Mouse (Mus musculus) skeletal muscle tissue, adult 2 months (tissue): ENCODE results near the gene Uba52.
A peak's percentile ranks its signal among the peaks of the same experiment; 100 is the strongest.

ENCODE experiments used
- DNase-seq: peaks from one replicate; pipeline ENCODE4 v3.0.0-alpha.2; 2012; ENCODE audit warnings: low read depth, low spot score

Gene Uba52

DNA sequence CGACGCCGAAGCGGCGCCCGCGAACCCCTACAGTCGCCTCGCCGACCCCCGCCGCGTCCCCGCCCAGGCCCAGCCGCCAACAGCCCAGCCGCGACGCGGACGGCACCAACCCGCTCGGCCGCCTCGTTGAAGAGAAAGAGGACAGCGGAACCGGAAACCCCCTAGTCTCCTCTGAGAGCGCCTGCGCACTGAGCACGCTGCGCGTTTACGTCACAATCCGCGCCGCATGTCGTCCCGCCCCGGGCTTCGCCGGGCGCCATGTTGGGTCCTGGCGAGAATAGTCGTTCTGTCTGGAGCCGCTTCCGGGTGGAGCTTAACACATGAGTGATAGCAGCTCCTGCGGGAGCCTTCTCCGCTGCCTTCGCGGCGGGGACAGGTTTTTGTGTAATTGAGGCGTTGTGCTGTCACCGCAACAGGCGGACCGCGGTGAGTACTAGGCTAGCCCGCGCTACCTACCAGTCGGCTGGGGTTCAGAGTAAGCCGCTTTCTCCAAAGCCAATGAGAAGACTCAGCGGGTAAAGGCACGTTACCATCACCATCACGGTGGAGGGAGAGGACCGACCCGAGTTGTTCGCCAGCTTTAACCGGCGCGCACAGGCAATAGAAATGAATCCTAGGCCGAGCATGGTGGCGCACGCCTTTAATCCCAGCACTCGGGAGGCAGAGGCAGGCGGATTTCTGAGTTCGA is at the start of gene Uba52:
Gene Uba52, minus strand, starts transcription at position 574 of the 688 bp plus-strand sequence.
- peak; percentile 96 for DNase-seq

DNA sequence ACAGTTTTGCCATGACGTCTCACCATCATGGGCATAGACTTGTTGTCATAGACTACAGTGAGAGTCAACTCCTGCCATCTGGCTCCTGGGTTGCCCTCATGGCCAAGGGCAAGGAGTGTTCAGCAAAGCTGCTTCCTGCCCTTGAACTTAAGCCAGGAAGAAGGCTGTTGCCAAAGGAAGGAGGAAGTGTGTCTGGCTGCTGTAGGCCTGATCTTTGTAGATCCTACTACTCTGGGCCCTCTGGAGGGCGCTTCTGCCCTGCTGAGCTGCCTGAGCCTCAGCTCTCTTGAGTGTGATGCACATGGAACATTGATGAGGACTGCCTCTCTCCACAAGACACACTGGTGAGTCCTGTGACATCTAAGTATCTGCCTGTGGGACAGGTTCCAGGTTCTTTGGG is 49.5 kb upstream of the Uba52 start:
- peak; percentile 79 for DNase-seq

DNA sequence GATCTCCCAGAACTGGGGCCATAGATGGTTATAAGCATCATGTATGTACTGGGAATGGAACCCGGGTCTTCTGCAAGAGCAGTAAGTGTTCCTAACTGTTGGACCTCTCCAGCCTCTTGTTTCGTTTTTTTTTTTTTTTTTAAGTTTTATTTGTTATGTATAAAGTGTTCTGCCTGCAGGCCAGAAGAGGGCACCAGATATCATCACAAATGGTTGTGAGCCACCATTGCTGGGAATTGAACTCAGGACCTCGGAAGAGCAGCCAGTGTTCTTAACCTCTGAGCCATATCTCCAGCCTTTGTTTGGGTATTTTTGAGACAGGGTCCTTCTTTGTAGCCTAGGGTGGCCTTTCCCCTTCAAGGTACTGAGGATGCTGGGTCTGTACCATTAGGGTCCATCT is 48.4 kb upstream of the Uba52 start:
- no peak for DNase-seq

DNA sequence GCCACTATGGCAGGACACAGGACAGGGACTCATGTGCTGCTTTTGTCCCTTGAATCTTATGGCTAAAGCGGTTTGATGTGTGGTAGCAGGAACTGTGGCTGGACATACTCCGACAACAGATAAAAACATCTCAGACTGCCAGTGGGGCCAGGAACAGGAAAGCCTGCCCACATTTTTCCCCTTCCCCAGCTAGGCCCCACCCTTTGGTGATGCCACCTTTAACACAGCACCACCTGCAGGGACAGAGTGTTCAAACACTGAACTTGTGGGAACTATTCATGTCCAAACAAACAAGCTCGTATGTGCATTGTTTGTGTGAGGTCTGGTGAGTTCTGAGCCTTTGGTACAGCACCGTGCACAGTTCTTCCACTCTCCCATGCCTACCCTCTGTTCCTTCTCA is 47.7 kb upstream of the Uba52 start:
- DNase-seq: no peak

- DNase-seq: no peak
Measured at GRCm38 (mm10) chr8:70555079-70555747, 44.6 kb upstream of the Uba52 start.

- peak; percentile 78 for DNase-seq
Measured at GRCm38 (mm10) chr8:70553740-70554139, 43.1 kb upstream of the Uba52 start.

DNA sequence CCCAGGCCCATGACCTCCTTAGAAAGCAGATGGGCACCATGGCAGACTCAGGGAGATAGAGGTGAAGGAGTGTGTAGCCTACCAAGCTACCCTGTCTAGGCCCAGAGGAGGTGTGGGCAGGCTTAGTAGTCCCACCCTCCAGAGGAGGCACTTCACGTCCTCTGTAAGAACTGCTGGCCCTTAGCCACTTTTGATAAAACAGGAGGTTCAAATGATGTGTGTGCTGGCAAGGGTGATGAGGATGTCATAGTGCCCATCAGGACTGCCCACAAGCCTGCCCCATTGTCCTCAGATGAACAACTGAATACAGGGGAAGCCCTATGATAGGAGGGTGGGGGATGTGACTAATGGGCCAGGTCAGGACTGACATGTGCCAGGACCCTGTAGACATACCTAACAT is 42.2 kb upstream of the Uba52 start:
- DNase-seq: no peak

GRCm38 (mm10) chr8:70551558-70552161 is 41.1 kb upstream of the Uba52 start:
- peak; percentile 71 for DNase-seq

- DNase-seq: no peak
Measured at GRCm38 (mm10) chr8:70549412-70550184, 39.0 kb upstream of the Uba52 start.

GRCm38 (mm10) chr8:70547762-70548161 is 37.2 kb upstream of the Uba52 start:
- DNase-seq: no peak

DNA sequence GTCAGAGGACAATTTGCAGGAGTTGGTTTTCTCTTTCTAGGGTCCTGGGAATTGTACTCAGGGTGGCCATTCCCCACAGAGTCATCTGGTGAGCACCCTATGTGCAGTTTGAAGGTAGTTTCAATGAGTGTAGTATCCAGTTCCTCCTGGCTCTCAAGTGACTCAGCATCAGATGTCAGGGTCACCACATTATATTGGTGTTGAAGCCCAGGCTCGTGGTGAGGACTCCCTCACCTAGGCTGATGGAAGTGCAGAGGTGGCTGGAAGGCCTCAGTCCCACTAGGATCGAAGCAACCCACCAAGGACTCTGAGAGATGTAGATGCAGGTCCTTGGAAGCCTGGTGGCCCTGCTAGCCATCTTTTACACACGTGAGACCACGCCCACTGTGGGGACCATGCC is 35.8 kb upstream of the Uba52 start:
- no peak for DNase-seq

DNA sequence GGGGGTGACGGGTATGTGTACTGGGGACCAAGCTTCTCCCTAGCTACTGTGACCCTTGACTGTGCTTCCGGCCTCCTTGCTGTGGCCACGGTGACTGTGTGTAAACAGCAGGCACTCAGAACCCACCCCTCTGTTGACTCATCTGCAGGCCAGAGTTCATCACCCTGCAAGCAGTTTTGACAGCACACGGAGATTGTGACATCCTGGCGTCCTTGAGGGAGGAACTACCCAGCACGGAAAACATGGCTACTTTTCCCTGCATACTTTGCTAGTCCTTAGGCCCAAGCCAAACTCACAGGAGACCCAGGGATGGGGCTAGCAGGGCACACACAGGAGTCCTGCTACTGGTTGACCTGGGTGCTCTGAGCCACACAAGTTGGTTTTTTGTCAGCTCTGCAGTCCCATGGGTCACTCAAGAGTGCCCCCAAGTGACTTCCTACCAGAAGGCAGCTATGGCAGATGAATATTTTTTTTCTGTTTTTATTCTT is 33.6 kb upstream of the Uba52 start:
- peak; percentile 65 for DNase-seq

DNA sequence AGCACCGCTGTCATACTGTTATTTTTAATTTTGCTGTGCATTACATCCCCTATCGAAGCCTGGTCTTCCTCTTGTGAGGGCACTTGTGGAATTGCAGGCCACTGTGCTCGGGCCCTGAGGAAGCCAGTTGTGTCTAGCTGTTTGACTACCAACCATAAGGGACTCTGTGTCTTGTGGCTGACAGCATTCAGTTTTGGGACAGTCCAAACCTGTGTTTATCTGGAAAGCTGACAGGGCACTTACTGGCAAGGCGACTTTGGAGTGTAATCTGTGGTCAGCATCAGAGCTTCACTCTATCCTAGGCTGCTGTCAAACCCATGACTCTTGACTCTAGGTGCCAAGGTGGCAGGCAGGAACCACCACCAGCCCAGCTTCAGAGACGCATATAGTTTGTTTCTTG is 30.5 kb upstream of the Uba52 start:
- no peak for DNase-seq

- no peak for DNase-seq
Measured at GRCm38 (mm10) chr8:70540507-70541071, 30.0 kb upstream of the Uba52 start.

DNA sequence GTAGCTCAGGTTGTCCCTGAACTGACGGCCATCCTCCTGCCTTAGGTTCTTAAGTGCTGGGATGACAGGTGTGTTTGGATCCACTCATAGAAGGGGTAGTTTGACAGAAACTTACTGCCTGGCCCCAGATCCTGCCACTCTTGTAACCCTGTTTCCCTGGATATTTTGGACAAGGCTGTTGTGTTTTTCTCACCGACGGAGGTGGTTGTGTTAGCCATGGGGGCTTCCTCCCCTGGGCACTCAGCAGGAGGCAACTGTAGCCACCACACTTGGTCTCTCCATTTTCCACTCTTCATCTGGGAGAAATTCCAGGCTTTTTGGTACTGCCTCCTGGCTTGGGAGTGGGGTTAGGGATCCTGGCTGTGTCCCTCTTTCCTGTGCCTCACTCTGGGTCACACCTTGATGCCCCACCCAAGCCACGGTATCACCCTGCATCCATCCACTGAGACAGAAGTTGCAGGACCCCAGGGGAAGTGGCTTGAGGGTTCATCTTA is 29.5 kb upstream of the Uba52 start:
- no peak for DNase-seq

DNA sequence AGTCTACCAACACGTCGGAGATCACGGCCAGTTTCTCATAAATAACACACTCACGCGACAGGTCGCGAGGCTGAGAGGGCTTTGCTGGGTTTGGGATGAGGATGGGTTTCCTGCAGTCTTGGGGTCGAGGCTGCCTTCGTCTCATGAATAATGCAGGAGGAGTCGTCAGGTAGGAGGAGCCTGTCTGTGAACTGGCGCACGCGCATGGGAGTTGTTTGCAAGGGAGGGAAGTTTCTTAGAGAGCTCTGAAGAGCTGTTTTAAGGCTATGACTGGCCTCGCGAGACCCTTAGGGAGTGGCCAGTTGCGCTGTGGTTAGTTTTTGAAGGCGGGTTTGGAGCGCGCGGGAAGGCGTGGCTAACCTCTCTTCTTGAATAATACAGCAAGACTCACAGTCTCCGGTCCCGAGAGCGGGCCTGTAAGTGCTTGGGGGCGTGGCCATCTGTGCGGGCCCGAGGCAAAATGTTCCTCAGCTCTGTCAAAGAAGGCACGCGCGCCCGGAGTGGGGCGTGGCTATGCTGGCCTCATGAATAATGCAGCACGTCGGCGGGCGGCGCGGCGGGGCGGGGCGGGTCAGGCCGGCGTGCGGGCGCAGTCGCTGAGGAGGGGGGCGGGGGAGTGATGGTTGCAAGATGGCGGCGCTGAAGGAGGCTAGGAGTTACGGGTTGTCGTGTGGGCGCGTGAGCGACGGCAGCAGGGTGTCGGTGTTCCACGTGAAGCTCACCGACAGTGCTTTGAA is 28.6 kb upstream of the Uba52 start, which contains the start of gene Ell:
Gene Ell, plus strand, starts transcription at position 381 of the 737 bp plus-strand sequence.
- peak; percentile 99 for DNase-seq

- peak; percentile 99 for DNase-seq
Measured at GRCm38 (mm10) chr8:70538633-70539076, 28.1 kb upstream of the Uba52 start.

GRCm38 (mm10) chr8:70538024-70538579 is 27.5 kb upstream of the Uba52 start:
- peak; percentile 73 for DNase-seq

GRCm38 (mm10) chr8:70535701-70536100 is 25.1 kb upstream of the Uba52 start:
- no peak for DNase-seq

DNA sequence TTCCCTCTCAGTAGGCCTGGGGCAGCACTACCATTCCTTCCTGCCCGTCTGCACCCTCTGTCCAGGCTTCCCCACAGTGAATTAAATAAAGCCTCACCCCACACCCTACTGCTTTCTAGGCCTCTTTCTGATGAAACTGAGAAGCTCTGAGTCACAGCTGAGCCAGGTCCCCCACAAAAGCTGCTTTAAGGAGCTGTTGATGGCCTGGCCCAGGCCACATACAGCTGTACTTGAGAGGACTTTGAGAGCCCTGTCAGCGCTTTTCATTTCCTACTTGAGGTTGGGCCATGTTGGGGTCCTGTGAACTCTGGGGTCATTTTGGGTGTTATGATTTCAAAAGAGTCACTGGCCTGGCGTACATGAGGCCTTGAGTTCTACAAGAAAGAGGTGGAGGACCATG is 24.6 kb upstream of the Uba52 start:
- DNase-seq: no peak
